1 mouse cellular context compared by ENCODE assay signal in the genomic region with DNA sequence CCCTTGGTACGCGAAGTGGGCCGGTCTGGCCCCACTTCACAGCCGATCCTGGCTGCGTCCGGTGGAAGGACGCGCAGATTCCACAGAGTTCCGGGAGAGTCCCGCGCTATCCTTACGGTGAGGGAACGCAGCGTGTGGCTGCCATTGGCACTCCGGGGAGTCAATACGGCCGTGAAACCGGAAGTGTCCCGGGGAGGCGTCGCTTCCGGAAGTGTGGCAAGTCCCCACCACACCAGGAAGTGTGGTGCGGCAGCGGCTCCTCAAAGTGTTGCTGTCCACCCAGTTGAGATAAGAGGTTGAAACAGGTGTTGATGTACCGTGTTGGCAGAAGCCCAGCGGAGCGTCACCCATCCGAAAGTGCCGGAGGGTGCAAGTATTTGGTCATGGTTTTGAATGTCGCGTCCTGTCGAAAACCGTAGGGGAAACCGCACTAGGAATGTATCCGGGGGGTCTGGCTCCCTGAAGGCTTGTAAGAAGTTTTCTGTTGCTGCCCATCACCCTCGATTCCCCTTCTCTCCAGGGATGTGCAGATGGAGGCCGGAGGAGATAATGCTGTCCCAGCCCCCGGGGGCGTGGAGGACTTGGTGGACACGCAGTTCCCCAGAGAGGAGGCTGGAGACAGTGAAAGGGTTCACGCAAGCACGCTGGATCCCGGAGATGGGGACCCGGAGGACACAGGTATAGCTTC.
A peak's percentile ranks its signal among the peaks of the same experiment; 100 is the strongest.
TF ChIP-seq lines count a peak whose summit lies in the region.

No protein-coding gene starts in this region.

TF ChIP-seq in CH12.LX, 34 proteins besides CTCF, POLR2A, EP300 and RAD21 (continued from another document):
- TF ChIP-seq PAX5 (IDR thresholded peaks at IDR 0.05; ENCODE audit: low read length) (no peak), MYC (IDR thresholded peaks at IDR 0.05; ENCODE audit: low read depth, low read length) (peak; percentile 67; the same call in 1 of the 2 replicates), RCOR1 (conservative IDR thresholded peaks at IDR 0.05; ENCODE audit: low read depth, low read length) (no peak; the same call in 1 of the 2 replicates), ZMIZ1 (IDR thresholded peaks at IDR 0.05; ENCODE audit: low read depth, low read length) (peak; percentile 63; the same call in 1 of the 2 replicates), USF2 (conservative IDR thresholded peaks at IDR 0.05; ENCODE audit: low read depth, low read length) (no peak)
TF ChIP-seq in CH12.LX: peak in this region for 16.
